Mouse (Mus musculus): ENCODE data around the gene 1190005I06Rik. TPM values are rescaled to one million over a fixed set of nuclear protein-coding genes. Genes with fewer than 3 reads are reported as not detected.
A peak's percentile ranks its signal among the peaks of the same experiment; 100 is the strongest.

The 1190005I06Rik gene
- polyA plus RNA-seq, 2 experiments from 2014 or later, result not detected

- no peak for ATAC-seq
Measured at GRCm38 (mm10) chr8:120666807-120667470, 19.5 kb upstream of the 1190005I06Rik start.

- no peak for ATAC-seq
Measured at GRCm38 (mm10) chr8:120665726-120666455, 18.5 kb upstream of the 1190005I06Rik start.

- no peak for ATAC-seq
Measured at GRCm38 (mm10) chr8:120664566-120664965, 17.1 kb upstream of the 1190005I06Rik start.

- no peak for ATAC-seq
Measured at GRCm38 (mm10) chr8:120657415-120657814, 10.0 kb upstream of the 1190005I06Rik start.

GRCm38 (mm10) chr8:120656322-120657052, 9.1 kb upstream of the 1190005I06Rik start:
- ATAC-seq, result no peak

GRCm38 (mm10) chr8:120644663-120645062, 2.8 kb downstream of the 1190005I06Rik start:
- no peak for ATAC-seq

DNA sequence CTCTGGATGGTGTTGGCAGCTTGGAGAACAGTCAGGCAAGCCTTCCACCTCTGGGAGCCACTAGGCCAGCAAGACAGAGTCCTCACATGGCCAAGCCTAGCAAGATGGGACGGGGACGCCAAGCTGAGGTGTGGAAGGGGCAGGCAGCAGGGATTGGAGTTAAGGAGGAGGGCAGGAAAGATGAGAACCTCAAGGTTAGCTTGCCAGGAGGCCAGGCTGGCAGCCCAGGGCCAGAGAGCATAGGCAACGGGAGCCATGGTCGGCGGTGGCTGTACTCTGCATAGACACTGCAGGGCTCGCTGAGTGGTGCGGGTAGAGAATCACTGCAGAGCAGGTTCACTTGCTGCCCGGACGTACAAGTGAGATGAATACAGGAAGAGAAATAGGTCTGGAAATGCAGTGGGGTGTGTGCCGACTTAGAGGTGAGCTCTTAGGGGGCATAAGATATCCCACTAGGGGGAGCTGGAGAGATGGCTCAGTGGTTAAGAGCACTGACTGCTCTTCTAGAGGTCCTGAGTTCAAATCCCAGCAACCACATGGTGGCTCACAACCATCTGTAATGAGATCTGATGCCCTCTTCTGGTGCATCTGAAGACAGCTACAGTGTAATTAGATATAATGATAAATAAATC, 5.3 kb downstream of the 1190005I06Rik start:
- no peak for ATAC-seq

DNA sequence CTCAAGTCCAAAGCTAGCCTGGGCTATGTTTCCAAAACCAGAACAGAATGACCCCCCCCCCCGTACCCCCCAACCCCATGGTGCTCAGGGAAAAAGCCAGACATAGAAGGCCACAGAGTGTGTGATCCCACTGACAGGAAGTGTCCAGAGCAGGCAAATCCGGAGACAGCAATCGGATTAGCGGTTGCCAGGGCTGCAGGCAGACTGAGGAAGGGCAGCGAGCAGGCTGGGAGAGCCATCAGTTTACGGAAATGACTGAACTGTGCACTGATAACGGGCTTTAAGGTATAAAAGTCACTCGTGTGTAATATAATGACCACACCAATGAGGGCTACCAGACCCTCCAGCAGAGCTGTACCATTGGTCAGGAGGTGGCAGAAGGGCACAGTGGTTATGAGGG, 6.2 kb downstream of the 1190005I06Rik start:
- no peak for ATAC-seq

GRCm38 (mm10) chr8:120634329-120634839, 13.0 kb downstream of the 1190005I06Rik start:
- ATAC-seq, result peak; percentile 78

- no peak for ATAC-seq
Measured at GRCm38 (mm10) chr8:120633665-120634271, 13.7 kb downstream of the 1190005I06Rik start.

- no peak for ATAC-seq
Measured at GRCm38 (mm10) chr8:120632969-120633664, 14.3 kb downstream of the 1190005I06Rik start.

DNA sequence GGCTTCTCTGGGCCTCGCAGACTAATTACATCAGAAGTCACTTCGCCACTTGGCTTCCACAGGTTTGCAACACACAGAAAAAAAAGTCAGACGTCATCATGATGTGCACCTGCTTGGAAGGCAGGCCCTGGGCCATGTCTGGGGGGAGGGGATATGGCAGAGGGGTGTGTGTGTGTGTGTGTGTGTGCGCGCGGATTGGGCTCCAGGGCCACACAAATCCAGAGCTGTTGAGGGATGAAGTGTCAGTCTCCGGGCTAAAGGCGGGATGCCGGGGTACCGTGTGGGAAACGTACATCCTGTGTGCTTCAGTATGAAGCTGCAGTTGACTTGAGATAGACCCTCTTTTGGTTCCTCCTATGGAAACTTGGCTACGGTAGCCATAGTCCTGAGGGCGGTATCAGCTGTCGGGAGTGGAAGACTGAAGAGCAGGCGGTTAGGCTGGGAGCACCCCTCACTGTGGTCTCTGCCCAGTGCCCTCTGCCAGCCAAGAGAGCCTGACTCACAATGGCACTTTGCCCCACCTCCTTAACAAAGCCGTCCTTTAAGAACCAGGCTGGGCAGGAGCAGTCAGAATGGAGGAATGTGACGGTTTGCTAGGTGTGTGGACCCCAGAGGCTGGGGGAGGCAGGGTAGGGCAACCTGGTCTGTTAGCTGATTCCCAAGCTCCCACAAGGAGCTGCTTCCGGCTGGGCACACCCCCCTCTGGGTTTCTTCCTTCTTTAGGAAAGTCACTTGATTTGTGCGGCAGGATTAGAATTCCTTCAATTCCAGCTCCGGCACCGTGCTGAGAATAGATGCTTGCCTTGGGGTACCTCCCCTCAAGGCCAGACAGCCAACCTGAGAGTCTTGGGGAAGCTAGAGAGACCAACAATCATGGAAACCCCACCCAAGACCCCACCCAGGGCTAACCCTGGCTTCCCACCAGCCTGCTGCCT, 15.7 kb downstream of the 1190005I06Rik start:
- no peak for ATAC-seq

- no peak for ATAC-seq
Measured at GRCm38 (mm10) chr8:120630848-120631247, 16.6 kb downstream of the 1190005I06Rik start.

DNA sequence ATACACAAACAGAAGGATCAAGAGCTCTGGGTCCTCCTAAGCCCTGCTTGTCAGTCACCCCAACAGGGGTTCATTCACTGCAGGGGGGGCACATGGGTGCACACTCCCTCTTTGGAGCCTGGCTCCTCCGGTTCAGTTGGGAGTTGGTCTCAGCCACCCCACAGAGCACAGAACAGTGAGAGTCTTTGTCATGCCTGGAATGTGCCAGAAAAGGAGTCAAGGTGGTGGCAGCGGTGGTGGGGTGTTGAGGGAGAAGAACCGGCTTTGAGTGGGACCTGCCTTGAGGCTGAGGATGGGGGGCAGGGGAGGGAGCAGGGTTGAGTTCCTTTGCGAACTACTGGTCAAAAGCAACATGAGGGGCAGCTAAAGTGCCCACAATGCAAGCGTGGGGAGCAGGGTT, 17.4 kb downstream of the 1190005I06Rik start:
- ATAC-seq, result no peak

GRCm38 (mm10) chr8:120627298-120627697, 20.1 kb downstream of the 1190005I06Rik start:
- no peak for ATAC-seq

GRCm38 (mm10) chr8:120626461-120626860, 21.0 kb downstream of the 1190005I06Rik start:
- no peak for ATAC-seq

- ATAC-seq, result no peak
Measured at GRCm38 (mm10) chr8:120623608-120624007, 23.8 kb downstream of the 1190005I06Rik start.

- no peak for ATAC-seq
Measured at GRCm38 (mm10) chr8:120622161-120622560, 25.3 kb downstream of the 1190005I06Rik start.

DNA sequence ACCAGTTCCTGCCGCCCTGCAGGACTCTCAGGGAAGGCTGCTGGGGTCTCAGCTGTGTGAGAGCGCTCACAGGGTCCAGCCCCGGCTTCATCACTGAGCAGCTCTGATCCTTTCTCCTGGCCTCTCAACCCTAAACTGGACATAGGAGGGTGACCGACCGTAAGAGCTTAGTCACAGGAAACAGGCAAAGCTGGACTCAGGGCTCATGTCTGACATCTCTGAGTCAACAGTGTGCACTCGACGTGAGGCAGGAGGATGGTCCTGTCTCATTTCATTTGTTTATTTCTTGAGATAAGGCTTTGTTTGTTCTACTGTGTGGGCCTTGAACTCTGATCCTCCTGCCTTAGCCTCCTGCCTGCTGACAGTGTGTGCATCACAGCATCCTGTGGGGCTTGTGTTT, 27.0 kb downstream of the 1190005I06Rik start:
- ATAC-seq, result no peak

Measured in activated CD4-positive, CD25-positive, alpha-beta regulatory T cell, adult 4 months (primary cell).